Mouse (Mus musculus): Measurements from ENCODE around the gene Krtcap2. TPM values are rescaled to one million over a fixed set of nuclear protein-coding genes. Genes with fewer than 3 reads are reported as not detected.

The Krtcap2 gene
- total RNA-seq, 2 experiments from 2014 or later = 73.5 to 87.6 TPM

GRCm38 (mm10) chr3:89278643-89279042 is 32.9 kb downstream of the Krtcap2 start:
- DNase-seq (ENCODE audit: low spot score) = no peak
- intact Hi-C loops (cut with DNase I) = no loop called here

GRCm38 (mm10) chr3:89279153-89279890 is 33.6 kb downstream of the Krtcap2 start:
- intact Hi-C loops (cut with DNase I) = no loop called here
- peak; percentile 81 for DNase-seq (ENCODE audit: low spot score)

GRCm38 (mm10) chr3:89280050-89280605 is 34.4 kb downstream of the Krtcap2 start:
- DNase-seq (ENCODE audit: low spot score) = no peak
- intact Hi-C loops (cut with DNase I) = no loop called here

GRCm38 (mm10) chr3:89280606-89281511 is 35.1 kb downstream of the Krtcap2 start, which contains the start of gene Efna1:
Gene Efna1 (minus strand): TSS chr3:89281142.
- intact Hi-C loops (cut with DNase I) = no loop called here

GRCm38 (mm10) chr3:89281579-89282290 is 36.0 kb downstream of the Krtcap2 start:
- intact Hi-C loops (cut with DNase I) = loop anchor here (1.0 kb wide), 1 partner anchor 31 kb away; no protein-coding TSS in a partner anchor
- peak; percentile 74 for DNase-seq (ENCODE audit: low spot score)

More at GRCm38 (mm10) chr3:89280606-89281511, 35.1 kb downstream of the Krtcap2 start, which contains the start of gene Efna1:
- DNase-seq (ENCODE audit: low spot score) = peak; percentile 65

- DNase-seq (ENCODE audit: low spot score) = no peak
- intact Hi-C loops (cut with DNase I) = loop anchor here (1.0 kb wide), 1 partner anchor 32 kb away; no protein-coding TSS in a partner anchor
Observed at GRCm38 (mm10) chr3:89282291-89282643, 36.5 kb downstream of the Krtcap2 start.

- intact Hi-C loops (cut with DNase I) = no loop called here
- no peak for DNase-seq (ENCODE audit: low spot score)
Observed at GRCm38 (mm10) chr3:89284261-89284660, 38.5 kb downstream of the Krtcap2 start.

- DNase-seq (ENCODE audit: low spot score) = no peak
- intact Hi-C loops (cut with DNase I) = no loop called here
Observed at GRCm38 (mm10) chr3:89285526-89285925, 39.8 kb downstream of the Krtcap2 start.

- DNase-seq (ENCODE audit: low spot score) = no peak
- intact Hi-C loops (cut with DNase I) = no loop called here
Observed at GRCm38 (mm10) chr3:89287286-89287685, 41.5 kb downstream of the Krtcap2 start.

- DNase-seq (ENCODE audit: low spot score) = no peak
- intact Hi-C loops (cut with DNase I) = loop anchor here (2.0 kb wide), 1 partner anchor 16 kb away; no protein-coding TSS in a partner anchor
Observed at GRCm38 (mm10) chr3:89288503-89288928, 42.8 kb downstream of the Krtcap2 start.

- intact Hi-C loops (cut with DNase I) = no loop called here
Observed at GRCm38 (mm10) chr3:89291874-89292273, 46.1 kb downstream of the Krtcap2 start.

GRCm38 (mm10) chr3:89292303-89292702 is 46.5 kb downstream of the Krtcap2 start:
- DNase-seq (ENCODE audit: low spot score) = no peak
- intact Hi-C loops (cut with DNase I) = no loop called here

More at GRCm38 (mm10) chr3:89291874-89292273, 46.1 kb downstream of the Krtcap2 start:
- no peak for DNase-seq (ENCODE audit: low spot score)

GRCm38 (mm10) chr3:89293247-89293918 is 47.6 kb downstream of the Krtcap2 start:
- intact Hi-C loops (cut with DNase I) = no loop called here
- DNase-seq (ENCODE audit: low spot score) = no peak

GRCm38 (mm10) chr3:89294195-89294594 is 48.4 kb downstream of the Krtcap2 start:
- no peak for DNase-seq (ENCODE audit: low spot score)
- intact Hi-C loops (cut with DNase I) = no loop called here

GRCm38 (mm10) chr3:89295685-89296230 is 50.0 kb downstream of the Krtcap2 start:
- intact Hi-C loops (cut with DNase I) = no loop called here
- DNase-seq (ENCODE audit: low spot score) = no peak

- DNase-seq (ENCODE audit: low spot score) = no peak
- intact Hi-C loops (cut with DNase I) = no loop called here
Observed at GRCm38 (mm10) chr3:89296761-89297396, 51.1 kb downstream of the Krtcap2 start.

- intact Hi-C loops (cut with DNase I) = no loop called here
- DNase-seq (ENCODE audit: low spot score) = no peak
Observed at GRCm38 (mm10) chr3:89298908-89299307, 53.1 kb downstream of the Krtcap2 start.

- no peak for DNase-seq (ENCODE audit: low spot score)
- intact Hi-C loops (cut with DNase I) = no loop called here
Observed at GRCm38 (mm10) chr3:89299499-89299898, 53.7 kb downstream of the Krtcap2 start.
